Mouse (Mus musculus) neural tube, embryonic 15.5 days (tissue): ENCODE measurements at regions not wholly inside any gene's neighbourhood (a gene's known extent, or its start where the extent isn't known, plus 50 kb on each side); places are given as distances from the start of the nearest gene placed in this dataset.

Experiments used
- ATAC-seq: fragments of 200-750 bp; cut with Nextera tagmentation; 2 replicates; pipeline ENCODE4 v1.8.0; 2017; ENCODE audit warnings: mild to moderate bottlenecking, moderate TSS enrichment, moderate library complexity; ENCODE audit not compliant: low FRiP score
- H3K27ac ChIP-seq: fragments of 300-500 bp; sonication (generic); replicated peaks from 2 replicates; pipeline ENCODE4 v1.5.1; 2015; ENCODE audit warnings: mild to moderate bottlenecking, inconsistent platforms
- H3K27me3 ChIP-seq: fragments of 300-500 bp; sonication (generic); replicated peaks from 2 replicates; pipeline ENCODE4 v1.6.1; 2015; ENCODE audit warnings: inconsistent platforms
- H3K36me3 ChIP-seq: fragments of 300-500 bp; sonication (generic); 2 replicates; pipeline ENCODE4 v1.6.1; 2015; ENCODE audit warnings: inconsistent platforms
- H3K4me1 ChIP-seq: fragments of 300-500 bp; sonication (generic); 2 replicates; pipeline ENCODE4 v1.6.1; 2015; ENCODE audit warnings: inconsistent platforms
- H3K4me2 ChIP-seq: fragments of 300-500 bp; sonication (generic); 2 replicates; pipeline ENCODE4 v1.6.1; 2015; ENCODE audit warnings: inconsistent platforms, mild to moderate bottlenecking, moderate library complexity
- H3K4me3 ChIP-seq: fragments of 300-500 bp; sonication (generic); replicated peaks from 2 replicates; pipeline ENCODE4 v1.5.1; 2015; ENCODE audit warnings: mild to moderate bottlenecking, inconsistent platforms
- H3K9ac ChIP-seq: fragments of 300-500 bp; sonication (generic); replicated peaks from 2 replicates; pipeline ENCODE4 v1.6.1; 2015; ENCODE audit warnings: mild to moderate bottlenecking, inconsistent platforms
- H3K9me3 ChIP-seq: fragments of 300-500 bp; sonication (generic); replicated peaks from 2 replicates; pipeline ENCODE4 v1.6.1; 2016; ENCODE audit warnings: inconsistent platforms
- WGBS: fragments of 180-500 bp; shearing (Covaris S2); methylation state at CpG from one replicate; pipeline ENCODE4 v1.1.7; 2015; ENCODE audit warnings: mixed read lengths; 5-methylcytosine and 5-hydroxymethylcytosine counted together

- WGBS: 93% methylated on average over 2 of the region's 2 CpGs
- Histone ChIP-seq H3K9ac (no peak overlapping the region), H3K36me3 (no peaks in the 10 kb centered on the region), H3K27me3 (no peaks in the 10 kb centered on the region), H3K27ac (no peak overlapping the region), H3K4me1 (0 out of 2 replicates have a peak, but pooled peaks cover 3% of the 10 kb centered on the region), H3K9me3 (no peaks in the 10 kb centered on the region), H3K4me3 (no peak overlapping the region), H3K4me2 (no peak overlapping the region)
- no peak for ATAC-seq
Observed at GRCm38 (mm10) chr2:148180245-148180644, 133.5 kb upstream of the Foxa2 start.

DNA sequence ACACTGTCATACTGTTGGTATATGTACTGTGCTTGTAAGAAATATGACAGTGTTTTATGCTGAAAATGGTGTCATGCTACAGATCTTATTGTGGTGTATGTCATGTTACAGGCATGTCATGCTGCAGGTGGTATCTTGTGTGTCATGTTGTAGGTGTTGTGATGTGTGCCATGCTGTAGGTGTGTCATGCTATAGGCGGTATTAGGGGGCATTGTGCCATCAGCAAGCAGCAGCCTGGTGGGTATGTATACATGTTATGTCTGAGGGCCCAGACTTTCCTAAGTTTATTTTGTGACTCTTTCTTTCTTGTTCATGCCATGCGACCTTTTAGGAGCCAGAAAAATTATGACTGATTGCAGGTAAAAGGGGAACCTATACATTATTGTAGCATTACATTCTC lies 134.7 kb upstream of the Foxa2 start:
- Histone ChIP-seq H3K9me3 (no peaks in the 10 kb centered on the region), H3K4me2 (no peak overlapping the region), H3K4me1 (no peaks in the 10 kb centered on the region), H3K27me3 (no peaks in the 10 kb centered on the region), H3K4me3 (no peak overlapping the region), H3K27ac (no peak overlapping the region), H3K36me3 (no peaks in the 10 kb centered on the region), H3K9ac (no peak overlapping the region)
- 98% methylated on average over 2 of the region's 2 CpGs for WGBS
- ATAC-seq: no peak

DNA sequence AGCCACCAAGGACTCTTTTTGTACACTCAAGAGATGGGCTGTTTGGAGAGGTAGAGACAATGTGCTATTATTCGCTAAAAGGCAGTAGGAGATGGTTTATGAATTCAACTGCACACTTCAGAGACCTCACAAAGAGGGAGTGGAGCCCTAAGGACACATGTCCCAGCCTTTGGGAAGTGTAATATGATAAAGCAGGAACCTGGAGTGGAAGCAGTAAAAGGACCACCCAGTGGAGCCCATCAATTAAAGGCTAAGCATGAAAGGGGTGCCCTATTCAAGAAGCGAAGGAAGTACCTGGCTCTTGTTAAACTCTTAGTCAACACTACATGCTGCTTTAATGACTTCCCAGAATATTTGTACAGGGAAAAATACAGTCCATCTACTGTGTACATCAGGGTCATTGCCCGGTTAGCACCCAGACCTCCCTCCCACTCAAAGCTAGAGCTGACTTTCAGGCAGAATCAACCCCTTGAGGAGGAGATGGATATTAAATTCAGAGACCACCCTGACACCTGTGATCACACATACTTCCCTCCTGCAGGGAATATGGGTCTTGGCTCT lies 135.8 kb upstream of the Foxa2 start:
- ATAC-seq: no peak
- Histone ChIP-seq H3K4me3 (no peak overlapping the region), H3K9ac (no peak overlapping the region), H3K27ac (no peak overlapping the region), H3K27me3 (no peaks in the 10 kb centered on the region), H3K36me3 (no peaks in the 10 kb centered on the region), H3K9me3 (no peaks in the 10 kb centered on the region), H3K4me2 (no peak overlapping the region), H3K4me1 (no peaks in the 10 kb centered on the region)
- 75% methylated on average over 3 of the region's 3 CpGs for WGBS

GRCm38 (mm10) chr2:148184801-148185212 lies 138.0 kb upstream of the Foxa2 start:
- ATAC-seq: no peak
- Histone ChIP-seq H3K27me3 (no peaks in the 10 kb centered on the region), H3K9ac (no peak overlapping the region), H3K27ac (no peak overlapping the region), H3K4me3 (no peak overlapping the region), H3K4me2 (no peak overlapping the region), H3K36me3 (no peaks in the 10 kb centered on the region), H3K4me1 (no peaks in the 10 kb centered on the region), H3K9me3 (no peaks in the 10 kb centered on the region)
- WGBS: 84% methylated on average over 5 of the region's 5 CpGs

DNA sequence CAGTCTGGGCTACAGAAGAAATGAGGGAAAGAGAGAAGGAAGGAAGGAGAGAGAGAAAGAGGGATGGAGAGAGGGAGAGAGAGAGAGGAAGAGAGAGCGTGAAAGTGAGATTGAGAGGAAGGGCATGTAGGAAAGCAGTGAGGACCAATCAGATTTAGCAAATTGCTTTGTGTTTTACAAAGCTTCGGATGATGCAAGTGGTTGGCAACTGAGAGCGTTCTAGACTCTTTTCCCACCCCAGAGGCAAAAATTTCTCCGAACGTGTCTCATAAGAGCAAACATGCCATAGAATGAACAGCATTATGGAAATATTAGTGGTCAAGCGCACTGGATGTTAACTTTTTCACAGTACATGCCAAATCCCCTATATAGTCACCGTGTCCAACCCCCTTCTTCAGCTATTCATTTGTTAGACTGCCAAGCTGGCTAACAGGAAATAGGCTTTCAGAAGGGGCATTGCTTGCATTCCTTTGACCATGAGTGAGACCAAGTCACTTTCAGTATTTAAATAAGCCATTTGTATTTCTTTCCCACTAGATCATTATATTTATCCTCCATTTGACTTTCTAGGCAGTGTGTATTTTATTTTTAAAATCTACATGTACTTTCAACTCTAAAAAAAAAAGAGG lies 139.7 kb upstream of the Foxa2 start:
- 93% methylated on average over 7 of the region's 7 CpGs for WGBS
- Histone ChIP-seq H3K36me3 (no peaks in the 10 kb centered on the region), H3K4me2 (no peak overlapping the region), H3K4me3 (no peak overlapping the region), H3K9ac (no peak overlapping the region), H3K27me3 (no peaks in the 10 kb centered on the region), H3K9me3 (no peaks in the 10 kb centered on the region), H3K4me1 (no peaks in the 10 kb centered on the region), H3K27ac (no peak overlapping the region)
- ATAC-seq: no peak

- H3K9me3 ChIP-seq: no peaks in the 10 kb centered on the region
- H3K36me3 ChIP-seq: no peaks in the 10 kb centered on the region
- H3K27ac ChIP-seq: no peak overlapping the region
- H3K4me3 ChIP-seq: no peak overlapping the region
- no peaks in the 10 kb centered on the region for H3K27me3 ChIP-seq
- no peak for ATAC-seq
- 68% methylated on average over 2 of the region's 2 CpGs for whole genome bisulfite sequencing
- H3K4me1 ChIP-seq: no peaks in the 10 kb centered on the region
- H3K9ac ChIP-seq: no peak overlapping the region
- no peak overlapping the region for H3K4me2 ChIP-seq
Observed at GRCm38 (mm10) chr2:148188865-148189264, 142.1 kb upstream of the Foxa2 start.

GRCm38 (mm10) chr2:148189287-148189686 lies 142.5 kb upstream of the Foxa2 start:
- ATAC-seq: no peak
- H3K9me3 ChIP-seq: no peaks in the 10 kb centered on the region
- no peak overlapping the region for H3K9ac ChIP-seq
- no peaks in the 10 kb centered on the region for H3K27me3 ChIP-seq
- no peak overlapping the region for H3K4me3 ChIP-seq
- 70% methylated on average over 5 of the region's 5 CpGs for WGBS
- H3K4me1 ChIP-seq: no peaks in the 10 kb centered on the region
- H3K36me3 ChIP-seq: no peaks in the 10 kb centered on the region
- no peak overlapping the region for H3K27ac ChIP-seq
- no peak overlapping the region for H3K4me2 ChIP-seq

- 63% methylated on average over 4 of the region's 4 CpGs for WGBS
- Histone ChIP-seq H3K36me3 (no peaks in the 10 kb centered on the region), H3K4me1 (no peaks in the 10 kb centered on the region), H3K9me3 (no peaks in the 10 kb centered on the region), H3K27me3 (no peaks in the 10 kb centered on the region), H3K9ac (no peak overlapping the region), H3K27ac (no peak overlapping the region), H3K4me2 (no peak overlapping the region), H3K4me3 (no peak overlapping the region)
- ATAC-seq: no peak
Observed at GRCm38 (mm10) chr2:148192946-148193345, 146.2 kb upstream of the Foxa2 start.

- Histone ChIP-seq H3K36me3 (no peaks in the 10 kb centered on the region), H3K9me3 (no peaks in the 10 kb centered on the region), H3K9ac (no peak overlapping the region), H3K27me3 (no peaks in the 10 kb centered on the region), H3K4me3 (no peak overlapping the region), H3K4me1 (no peaks in the 10 kb centered on the region), H3K4me2 (no peak overlapping the region), H3K27ac (no peak overlapping the region)
- ATAC-seq: no peak
- WGBS: 90% methylated on average over 7 of the region's 7 CpGs
Observed at GRCm38 (mm10) chr2:148197375-148198015, 150.7 kb upstream of the Foxa2 start.

- Histone ChIP-seq H3K4me2 (no peak overlapping the region), H3K9ac (no peak overlapping the region), H3K9me3 (no peaks in the 10 kb centered on the region), H3K4me3 (no peak overlapping the region), H3K4me1 (no peaks in the 10 kb centered on the region), H3K27me3 (no peaks in the 10 kb centered on the region), H3K27ac (no peak overlapping the region), H3K36me3 (no peaks in the 10 kb centered on the region)
- no peak for ATAC-seq
- WGBS: 23% methylated on average over 1 of the region's 1 CpGs
Observed at GRCm38 (mm10) chr2:148206633-148207032, 159.9 kb upstream of the Foxa2 start.

DNA sequence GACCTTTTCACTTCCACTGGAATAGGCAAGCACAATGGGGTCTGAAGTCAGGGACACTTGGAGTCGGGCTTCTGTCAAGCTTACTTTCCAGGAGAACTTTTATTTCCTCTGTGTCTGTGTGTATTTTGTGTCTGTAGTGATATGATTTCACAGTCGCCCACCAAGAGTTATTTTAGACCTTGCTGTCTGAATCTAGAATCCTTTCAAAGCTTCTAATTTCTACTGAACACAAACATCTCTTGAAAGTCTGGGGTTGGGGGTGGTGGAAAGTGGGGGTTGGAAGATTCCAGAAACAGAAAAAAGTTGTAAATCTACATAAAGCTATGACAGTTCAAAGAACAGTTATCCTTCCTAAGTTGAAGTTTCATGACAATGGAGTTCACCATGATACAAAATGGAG lies 164.0 kb upstream of the Foxa2 start:
- no peaks in the 10 kb centered on the region for H3K27me3 ChIP-seq
- no peak for ATAC-seq
- WGBS: 74% methylated on average over 2 of the region's 2 CpGs
- H3K4me1 ChIP-seq: no peaks in the 10 kb centered on the region
- H3K36me3 ChIP-seq: no peaks in the 10 kb centered on the region
- no peak overlapping the region for H3K27ac ChIP-seq
- H3K9ac ChIP-seq: no peak overlapping the region
- no peaks in the 10 kb centered on the region for H3K9me3 ChIP-seq
- H3K4me2 ChIP-seq: no peak overlapping the region
- H3K4me3 ChIP-seq: no peak overlapping the region

GRCm38 (mm10) chr2:148217136-148217535 lies 170.4 kb upstream of the Foxa2 start:
- H3K4me3 ChIP-seq: no peak overlapping the region
- ATAC-seq: no peak
- 89% methylated on average over 4 of the region's 4 CpGs for WGBS
- no peak overlapping the region for H3K27ac ChIP-seq
- no peaks in the 10 kb centered on the region for H3K27me3 ChIP-seq
- H3K4me2 ChIP-seq: no peak overlapping the region
- H3K4me1 ChIP-seq: no peaks in the 10 kb centered on the region
- no peaks in the 10 kb centered on the region for H3K36me3 ChIP-seq
- H3K9ac ChIP-seq: no peak overlapping the region
- H3K9me3 ChIP-seq: no peaks in the 10 kb centered on the region
